Mouse (Mus musculus) brain, embryonic 18.5 days (tissue): ENCODE measurements at regions not wholly inside any gene's neighbourhood (a gene's known extent, or its start where the extent isn't known, plus 50 kb on each side); places are given as distances from the start of the nearest gene placed in this dataset.

ENCODE experiments used
- DNase-seq: peaks from one replicate; pipeline ENCODE4 v3.0.0-alpha.2; 2012; ENCODE audit warnings: low read depth, low spot score

GRCm38 (mm10) chr14:76244338-76245062 is 133.8 kb downstream of the Nufip1 start:
- DNase-seq, result no peak

- no peak for DNase-seq
Observed at GRCm38 (mm10) chr14:76245063-76245396, 134.3 kb downstream of the Nufip1 start.

GRCm38 (mm10) chr14:76247664-76248063 is 137.0 kb downstream of the Nufip1 start:
- DNase-seq, result no peak

GRCm38 (mm10) chr14:76253850-76254249 is 143.2 kb downstream of the Nufip1 start:
- DNase-seq, result no peak

- peak; percentile 72 for DNase-seq
Observed at GRCm38 (mm10) chr14:76254565-76255501, 144.1 kb downstream of the Nufip1 start.

GRCm38 (mm10) chr14:76255971-76256370 is 145.3 kb downstream of the Nufip1 start:
- DNase-seq, result no peak

GRCm38 (mm10) chr14:76258626-76259025 is 147.9 kb downstream of the Nufip1 start:
- no peak for DNase-seq

GRCm38 (mm10) chr14:76260628-76261293 is 150.1 kb downstream of the Nufip1 start:
- no peak for DNase-seq

- DNase-seq, result no peak
Observed at GRCm38 (mm10) chr14:76263682-76264081, 151.1 kb upstream of the Tsc22d1 start.

- no peak for DNase-seq
Observed at GRCm38 (mm10) chr14:76265819-76266218, 148.9 kb upstream of the Tsc22d1 start.

- DNase-seq, result no peak
Observed at GRCm38 (mm10) chr14:76266249-76266648, 148.5 kb upstream of the Tsc22d1 start.

- DNase-seq, result no peak
Observed at GRCm38 (mm10) chr14:76267091-76267490, 147.7 kb upstream of the Tsc22d1 start.

- DNase-seq, result no peak
Observed at GRCm38 (mm10) chr14:76271190-76271589, 143.6 kb upstream of the Tsc22d1 start.

- no peak for DNase-seq
Observed at GRCm38 (mm10) chr14:76272840-76273239, 141.9 kb upstream of the Tsc22d1 start.

- DNase-seq, result no peak
Observed at GRCm38 (mm10) chr14:76276655-76277054, 138.1 kb upstream of the Tsc22d1 start.

- DNase-seq, result no peak
Observed at GRCm38 (mm10) chr14:76278751-76279450, 135.9 kb upstream of the Tsc22d1 start.

GRCm38 (mm10) chr14:76279561-76279960 is 135.2 kb upstream of the Tsc22d1 start:
- no peak for DNase-seq

GRCm38 (mm10) chr14:76281867-76282266 is 132.9 kb upstream of the Tsc22d1 start:
- DNase-seq, result no peak

- DNase-seq, result no peak
Observed at GRCm38 (mm10) chr14:76287768-76288167, 127.0 kb upstream of the Tsc22d1 start.

GRCm38 (mm10) chr14:76290401-76291018 is 124.3 kb upstream of the Tsc22d1 start:
- DNase-seq, result no peak

- no peak for DNase-seq
Observed at GRCm38 (mm10) chr14:76292211-76292610, 122.5 kb upstream of the Tsc22d1 start.
